Mouse (Mus musculus) c-Kit-positive CD71-positive TER-119-negative erythroid progenitor cells, embryonic 14.5 days (primary cell): Measurements from ENCODE around the gene Abhd18.

ENCODE experiments used
- DNase-seq: peaks from one replicate; pipeline ENCODE4 v3.0.0-alpha.2; 2013; ENCODE audit warnings: low read depth

The Abhd18 gene

GRCm38 (mm10) chr3:40950601-40951201 is 103.9 kb downstream of the Abhd18 start:
- DNase-seq = peak; percentile 51

GRCm38 (mm10) chr3:40951365-40951764 is 104.6 kb downstream of the Abhd18 start:
- peak; percentile 49 for DNase-seq

DNA sequence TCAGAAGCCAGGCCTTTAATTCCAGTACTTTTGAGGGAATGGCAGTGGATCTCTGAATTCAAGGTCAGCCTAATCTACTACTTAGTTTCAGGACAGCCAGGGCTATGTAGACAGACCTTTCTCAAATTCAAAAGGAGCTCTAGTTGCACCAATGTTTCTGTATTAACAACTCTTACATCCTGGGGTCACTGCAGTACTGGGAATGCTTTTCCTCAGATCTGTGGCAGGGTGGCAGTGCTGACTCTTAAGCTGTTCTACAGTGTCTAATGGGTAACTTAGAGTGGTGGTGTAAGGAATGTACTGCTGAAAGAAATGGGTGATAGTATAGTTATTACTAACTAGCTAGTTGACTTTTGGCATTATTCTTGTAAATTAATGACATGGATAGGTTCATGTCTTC is 105.8 kb downstream of the Abhd18 start:
- no peak for DNase-seq

DNA sequence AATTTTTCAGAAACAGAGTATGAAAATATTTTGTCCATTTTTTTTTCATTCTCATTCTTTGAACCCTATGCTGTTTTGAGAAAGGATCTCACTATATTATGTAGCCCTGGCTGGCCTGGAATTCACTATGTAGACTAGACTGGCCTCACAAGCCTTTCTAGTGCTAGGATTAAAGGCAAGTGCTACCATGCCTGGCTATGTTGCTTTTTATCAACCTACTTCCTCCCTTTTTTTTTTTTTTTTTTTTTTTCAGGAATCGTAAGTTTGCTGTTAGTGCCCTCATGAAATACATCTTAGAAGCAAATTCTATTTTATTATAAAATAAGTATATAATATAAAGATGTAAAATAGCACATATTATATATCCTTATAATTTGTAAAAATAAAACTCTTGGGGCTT is 108.0 kb downstream of the Abhd18 start:
- DNase-seq = no peak

DNA sequence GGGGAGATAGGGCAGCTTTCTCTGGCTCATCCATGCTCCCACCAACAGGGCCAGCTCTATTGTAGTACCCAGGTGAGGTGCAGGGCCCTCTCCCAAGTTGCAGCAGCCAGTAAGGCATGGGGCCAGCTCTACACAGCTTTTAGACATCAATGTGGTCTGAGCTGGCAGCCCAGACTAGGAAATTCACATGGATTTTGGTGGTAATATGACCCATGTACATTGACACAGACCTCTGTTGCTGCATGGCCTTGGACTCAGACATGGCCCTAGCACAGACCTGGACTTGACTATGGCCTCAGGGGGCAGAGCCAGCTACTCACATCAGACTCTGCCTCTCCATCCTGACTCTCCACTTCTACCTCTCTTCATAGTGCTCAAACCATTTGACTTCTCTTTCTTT is 112.1 kb downstream of the Abhd18 start:
- DNase-seq = no peak

DNA sequence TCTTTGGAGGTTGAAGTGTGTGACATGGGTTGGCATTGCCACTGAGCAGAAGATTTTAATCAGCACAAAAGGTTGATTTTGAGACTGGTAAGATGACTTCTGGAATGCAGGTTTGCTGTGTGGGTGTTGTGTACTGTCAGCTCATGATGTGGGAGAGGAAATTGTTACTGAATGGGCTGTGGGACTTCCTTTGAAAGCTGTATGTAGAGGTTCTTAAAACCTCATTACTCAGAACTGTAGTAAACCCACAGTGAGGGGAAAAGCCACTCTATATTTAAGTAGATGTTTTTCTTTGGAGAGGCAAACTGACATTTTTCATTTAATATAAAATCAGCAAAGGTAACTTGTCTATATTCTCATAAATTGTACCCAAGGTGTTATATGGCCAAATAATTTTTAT is 134.0 kb downstream of the Abhd18 start:
- no peak for DNase-seq

DNA sequence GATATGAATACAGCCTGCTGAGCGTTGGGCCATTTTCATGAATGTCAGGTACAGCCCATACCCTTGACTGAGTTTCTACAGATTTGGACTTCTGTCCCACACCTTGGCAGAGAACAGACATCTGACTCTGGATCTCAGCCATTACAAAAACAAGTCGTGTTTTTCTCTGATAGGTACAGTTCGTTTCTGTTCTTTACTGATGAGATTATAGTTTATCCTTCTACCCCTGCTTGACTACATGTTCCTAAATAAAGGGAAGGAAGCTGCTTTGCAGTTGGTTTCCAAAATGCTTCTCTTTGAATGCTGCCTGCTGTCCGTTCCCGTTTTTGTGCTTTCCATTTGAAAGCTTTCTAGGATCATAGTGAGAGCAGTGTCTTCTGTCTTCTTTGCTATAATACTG is 140.8 kb downstream of the Abhd18 start:
- no peak for DNase-seq
